Mouse (Mus musculus): Measurements from ENCODE around the gene Pa2g4.

Gene Pa2g4

DNA sequence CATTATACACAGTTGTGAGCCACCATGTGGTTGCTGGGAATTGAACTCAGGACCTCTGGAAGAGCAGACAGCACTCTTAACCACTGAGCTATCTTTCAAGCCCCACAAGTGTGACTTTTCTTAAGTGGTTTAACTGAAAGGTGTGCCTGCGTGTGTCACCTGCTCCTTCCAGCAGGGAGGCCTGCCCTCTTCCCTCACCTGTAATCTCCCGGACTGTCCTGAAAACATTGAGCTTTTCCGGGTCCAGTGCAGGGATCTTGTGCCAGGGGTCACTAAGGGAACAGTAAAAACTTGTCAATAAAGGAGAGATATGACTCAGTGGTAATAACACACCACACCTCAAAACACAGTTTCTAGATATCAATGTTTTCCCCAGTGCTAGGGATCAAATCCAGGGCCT lies 13.5 kb upstream of the Pa2g4 start:
- in situ Hi-C loops (cut with MboI, MseI), result no loop called here

DNA sequence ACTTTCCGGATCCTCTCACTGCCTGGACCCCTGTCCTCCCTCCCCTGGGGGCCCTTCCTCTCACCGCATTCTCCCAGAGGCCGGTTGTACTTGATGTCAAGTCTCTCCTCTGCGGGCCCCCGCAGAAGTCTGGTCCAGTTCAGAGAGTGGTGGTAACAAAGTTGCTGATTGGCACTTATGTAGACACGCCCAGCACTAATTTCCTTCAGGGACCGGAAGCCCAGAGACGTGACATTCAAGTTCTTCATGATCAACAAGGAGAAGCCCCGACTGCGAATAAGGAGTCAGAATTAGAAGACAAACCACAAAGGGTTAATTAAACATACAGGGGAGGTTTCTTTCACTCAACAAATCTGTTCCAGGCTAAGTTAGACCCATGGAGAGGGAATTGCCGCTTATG lies 12.5 kb upstream of the Pa2g4 start:
- in situ Hi-C loops (cut with MboI, MseI), result no loop called here

DNA sequence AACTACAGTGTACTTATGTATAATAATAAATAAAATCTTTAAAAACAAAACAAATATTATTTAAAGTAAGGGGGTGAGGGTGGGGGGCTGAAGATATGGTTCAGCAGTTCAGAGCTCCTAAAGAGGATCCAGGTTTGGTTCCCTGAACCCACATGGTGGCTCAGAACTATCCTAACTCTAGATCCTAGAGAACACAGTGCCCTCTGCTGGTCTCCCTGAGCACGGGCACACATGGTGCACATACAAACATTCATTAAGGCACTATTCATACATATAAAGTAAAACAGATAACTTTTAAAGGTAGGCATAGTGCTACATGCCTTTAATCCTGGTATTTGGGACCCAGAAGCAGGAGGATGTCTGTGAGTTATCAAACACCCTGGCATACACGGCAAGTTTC lies 9.3 kb upstream of the Pa2g4 start:
- in situ Hi-C loops (cut with MboI, MseI), result no loop called here

DNA sequence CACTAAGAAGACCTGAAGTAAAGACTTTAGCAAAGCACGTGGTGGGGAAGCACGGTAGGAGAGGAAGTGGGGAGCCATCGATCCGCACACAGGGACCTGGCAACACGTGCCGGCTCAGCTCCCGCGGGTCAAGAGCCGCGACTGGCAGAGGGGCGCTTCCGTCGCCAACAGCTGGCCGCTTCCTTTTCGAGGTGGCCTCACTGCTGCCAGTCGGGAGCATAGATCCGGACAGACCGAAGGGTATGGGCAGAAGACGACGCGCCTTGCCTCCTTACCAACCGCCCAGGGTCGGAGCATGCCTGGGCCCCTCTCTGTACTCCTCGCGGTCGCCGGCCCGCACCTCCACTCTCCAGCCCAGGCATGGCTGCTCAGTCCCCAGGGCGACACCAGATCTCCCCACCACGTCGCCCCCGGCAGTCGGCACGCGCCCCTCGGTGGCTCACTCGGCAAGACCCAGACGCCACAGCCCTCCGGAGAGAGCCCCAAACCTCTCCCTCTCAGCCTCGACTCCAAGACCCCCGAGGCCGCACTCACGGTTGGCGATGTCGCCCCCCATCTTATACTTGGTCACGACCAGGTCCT lies 490 bp downstream of the Pa2g4 start:
- in situ Hi-C loops (cut with MboI, MseI), result loop anchor here in 1 of 2 experiments (25.0 kb wide), 1 partner anchor 903 kb away; the partner anchor contains the start of genes Nab2 and Nemp1

GRCm38 (mm10) chr10:128563544-128563943 lies 2.2 kb downstream of the Pa2g4 start:
- in situ Hi-C loops (cut with MboI, MseI), result loop anchor here in 1 of 2 experiments (5.0 to 25.0 kb wide), 2 partner anchors 64 to 901 kb away; partner anchors contain the start of genes Nab2, Nemp1 and Rps26

DNA sequence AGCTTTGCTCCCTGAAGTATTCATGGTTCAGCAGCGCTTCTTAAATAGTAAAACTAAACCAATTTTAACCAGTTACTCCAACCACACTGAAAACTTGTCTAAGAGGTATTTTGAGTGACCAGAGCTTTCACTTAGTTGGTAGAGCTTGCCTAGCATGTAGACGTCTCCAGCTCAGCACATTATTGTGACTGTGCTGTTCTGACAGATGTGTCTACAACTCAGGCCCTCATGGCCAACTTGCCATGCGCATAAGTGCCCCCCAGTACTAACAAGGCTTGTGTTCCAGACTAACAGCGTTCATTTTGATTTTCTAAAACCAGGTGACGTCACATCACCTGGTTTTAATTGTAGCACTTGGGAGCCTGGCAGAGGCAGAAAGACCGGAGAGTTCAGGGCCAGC lies 8.8 kb downstream of the Pa2g4 start:
- in situ Hi-C loops (cut with MboI, MseI), result loop anchor here in 1 of 2 experiments (25.0 kb wide), 1 partner anchor 895 kb away; the partner anchor contains the start of genes Nab2 and Nemp1

DNA sequence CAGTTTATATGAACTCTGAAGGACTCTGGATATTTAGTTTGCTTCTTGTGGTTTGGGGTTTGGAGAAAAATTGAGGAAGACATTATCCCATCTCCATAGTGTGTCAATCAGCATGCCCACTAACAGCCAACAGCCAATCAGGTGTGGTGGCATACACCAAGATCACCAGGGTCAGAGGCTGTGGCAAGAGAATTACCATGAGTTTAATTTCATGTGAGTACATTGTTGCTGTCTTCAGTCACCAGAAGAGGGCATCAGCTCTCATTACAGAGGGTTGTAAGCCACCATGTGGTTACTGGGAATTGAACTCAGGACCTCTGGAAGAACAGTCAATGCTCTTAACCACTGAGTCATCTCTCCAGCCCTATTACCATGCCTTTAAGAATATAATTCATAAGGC lies 9.5 kb downstream of the Pa2g4 start:
- in situ Hi-C loops (cut with MboI, MseI), result loop anchor here in 1 of 2 experiments (25.0 kb wide), 1 partner anchor 894 kb away; the partner anchor contains the start of genes Nab2 and Nemp1

DNA sequence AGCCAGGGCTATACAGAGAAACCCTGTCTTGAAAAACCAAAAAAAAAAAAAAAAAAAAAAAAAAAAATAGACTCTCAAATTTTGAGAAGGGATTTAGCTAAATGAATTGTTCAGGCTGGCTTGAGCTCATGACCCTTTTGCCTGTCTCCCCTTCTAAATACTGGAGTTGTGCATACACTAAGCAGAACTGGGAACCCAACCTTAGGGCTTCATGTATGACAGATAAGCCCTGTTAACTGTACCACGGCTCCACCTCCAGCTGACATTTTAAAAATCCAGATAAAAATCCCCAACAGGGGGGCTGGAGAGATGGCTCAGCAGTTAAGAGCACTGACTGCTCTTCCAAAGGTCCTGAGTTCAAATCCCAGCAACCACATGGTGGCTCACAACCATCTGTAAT lies 10.2 kb downstream of the Pa2g4 start:
- in situ Hi-C loops (cut with MboI, MseI), result loop anchor here in 1 of 2 experiments (25.0 kb wide), 1 partner anchor 893 kb away; the partner anchor contains the start of genes Nab2 and Nemp1

DNA sequence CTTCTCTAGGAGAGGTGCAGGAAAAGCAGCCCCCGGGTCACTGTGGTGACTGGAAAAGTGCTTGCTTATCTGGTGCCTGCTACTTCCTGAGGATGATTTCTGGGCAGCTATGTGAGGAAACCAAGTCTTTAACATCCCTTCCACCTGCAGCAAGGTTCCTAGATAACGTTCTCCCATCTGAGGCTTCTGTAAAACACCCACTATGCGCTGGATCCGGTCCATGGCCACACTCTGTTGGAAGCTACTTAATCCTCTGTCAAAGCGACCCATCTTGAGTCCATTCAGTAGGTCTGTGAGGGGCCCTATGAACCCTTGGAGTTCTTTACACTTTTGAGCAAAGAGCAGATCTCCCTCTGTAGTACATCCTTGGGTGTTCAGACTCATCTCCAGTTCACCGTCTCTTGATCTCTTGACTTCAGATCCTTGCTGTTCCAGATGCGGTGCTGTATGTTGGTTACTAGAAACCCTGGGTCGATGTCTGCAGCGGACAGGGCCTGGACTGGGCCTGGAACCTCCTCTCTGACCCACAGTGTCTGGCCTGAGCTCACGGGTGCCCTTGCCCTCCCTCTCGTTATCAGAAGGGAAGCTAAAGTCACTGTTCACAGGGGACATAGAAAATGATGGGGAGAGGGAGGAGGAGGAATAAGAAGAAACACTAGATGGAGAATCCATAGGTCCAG lies 15.5 kb downstream of the Pa2g4 start:
- in situ Hi-C loops (cut with MboI, MseI), result loop anchor here in 1 of 2 experiments (25.0 kb wide), 1 partner anchor 888 kb away; the partner anchor contains the start of genes Nab2 and Nemp1

DNA sequence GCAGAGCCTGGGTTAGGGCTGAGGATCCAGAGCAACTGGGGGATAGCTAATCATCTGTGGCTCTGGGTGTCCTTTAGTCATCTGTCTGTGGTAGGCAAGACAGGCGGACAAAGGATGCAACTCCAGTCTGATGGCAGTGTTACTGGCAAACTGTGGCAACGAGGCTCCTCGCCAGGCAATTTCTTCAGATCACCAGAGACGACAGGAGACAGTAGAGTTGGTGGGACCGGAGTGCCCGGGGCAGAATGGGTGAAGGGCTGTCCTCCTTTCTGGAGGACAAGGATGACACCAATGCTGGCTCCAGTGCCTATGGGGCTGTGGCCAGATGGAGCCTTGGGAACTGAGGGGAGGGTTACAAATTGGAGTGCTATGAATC lies 16.1 kb downstream of the Pa2g4 start:
- in situ Hi-C loops (cut with MboI, MseI), result loop anchor here in 1 of 2 experiments (5.0 to 25.0 kb wide), 2 partner anchors 142 to 887 kb away; partner anchors contain the start of genes Nab2 and Nemp1

DNA sequence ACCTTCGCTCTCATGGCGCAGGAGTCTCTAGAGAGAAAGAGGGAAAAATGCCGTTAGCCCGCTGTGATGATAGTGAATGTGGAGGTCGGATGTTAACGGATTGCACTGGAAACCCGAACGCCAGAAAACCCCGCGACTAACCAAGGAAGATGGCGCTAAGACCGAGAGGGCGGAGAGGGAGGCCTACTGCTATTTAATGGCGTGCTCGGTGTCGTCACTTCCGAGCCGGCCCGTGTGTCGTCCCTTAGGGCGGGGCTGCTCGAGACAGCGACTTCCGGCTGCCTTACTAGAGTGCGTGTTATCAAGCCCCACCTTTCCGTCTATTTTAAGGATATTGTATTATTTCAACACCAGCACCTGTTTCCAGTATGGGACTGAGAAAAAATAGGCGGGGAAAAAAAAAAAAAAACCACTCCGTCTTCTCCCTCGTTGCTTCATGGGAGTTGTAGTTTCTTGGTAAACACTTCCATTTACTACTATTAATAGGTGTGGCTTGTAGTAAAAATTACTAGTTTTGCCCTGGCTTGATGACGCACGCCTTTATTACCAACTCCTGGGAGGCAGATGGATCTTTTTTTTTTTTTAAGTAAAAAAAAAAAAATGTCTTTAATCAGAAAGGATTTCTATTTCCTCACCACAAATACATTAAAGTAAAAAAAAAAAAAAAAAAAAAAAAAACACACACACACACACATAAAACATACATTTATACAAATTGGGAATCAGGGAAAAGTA lies 16.7 kb downstream of the Pa2g4 start, which contains the start of gene Rpl41:
Rpl41 (minus strand) TSS at position 359 of the 735 bp plus-strand sequence.
- in situ Hi-C loops (cut with MboI, MseI), result loop anchor here in 1 of 2 experiments (5.0 kb wide), 1 partner anchor 142 kb away; no protein-coding TSS in a partner anchor

DNA sequence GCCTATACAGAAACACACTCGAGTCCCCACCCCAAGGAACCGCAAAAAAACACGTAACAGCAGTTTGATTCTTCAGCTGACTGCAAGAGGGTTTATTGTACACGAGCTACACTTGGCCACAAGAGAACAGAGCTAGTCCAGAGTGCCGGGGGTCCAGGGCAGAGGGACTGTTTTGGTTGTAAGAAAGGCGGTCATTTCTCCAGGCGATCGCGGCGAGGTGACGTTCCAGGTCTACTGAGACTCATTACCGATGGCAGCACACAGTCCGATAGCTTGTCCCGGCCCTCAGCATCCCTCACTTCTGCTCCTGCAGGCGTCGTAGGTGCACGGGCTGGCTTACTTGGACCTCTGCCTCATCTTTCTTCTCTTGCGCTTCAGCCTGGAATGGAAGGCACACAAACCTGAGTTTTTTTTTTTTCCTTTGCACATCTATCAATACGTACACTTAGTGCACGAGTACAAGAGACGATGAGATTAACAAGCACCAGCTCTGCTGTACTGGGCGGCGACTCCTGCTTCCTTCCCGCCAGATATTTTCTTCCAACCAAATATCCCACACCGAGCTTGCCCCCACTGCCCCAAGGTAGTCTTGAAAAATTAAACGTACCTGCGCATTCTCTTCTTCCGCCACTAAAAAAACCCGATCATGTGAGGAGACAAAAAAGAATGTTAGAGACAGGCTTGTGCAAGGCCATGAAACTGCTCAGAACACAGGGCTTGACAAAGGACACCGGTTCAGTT lies 17.6 kb downstream of the Pa2g4 start:
- in situ Hi-C loops (cut with MboI, MseI), result loop anchor here in 1 of 2 experiments (5.0 kb wide), 1 partner anchor 141 kb away; no protein-coding TSS in a partner anchor

GRCm38 (mm10) chr10:128547361-128548032 lies 18.3 kb downstream of the Pa2g4 start, which contains the start of gene Zc3h10:
TSS of gene Zc3h10 (minus strand) at chr10:128547774.
- in situ Hi-C loops (cut with MboI, MseI), result loop anchor here in 1 of 2 experiments (5.0 kb wide), 1 partner anchor 140 kb away; no protein-coding TSS in a partner anchor

- in situ Hi-C loops (cut with MboI, MseI), result loop anchor here in 1 of 2 experiments (5.0 kb wide), 1 partner anchor 139 kb away; no protein-coding TSS in a partner anchor
These were observed 19.0 kb downstream of the Pa2g4 start for GRCm38 (mm10) chr10:128546787-128547186.

- in situ Hi-C loops (cut with MboI, MseI), result loop anchor here in 1 of 2 experiments (5.0 kb wide), 1 partner anchor 139 kb away; no protein-coding TSS in a partner anchor
These were observed 19.4 kb downstream of the Pa2g4 start for GRCm38 (mm10) chr10:128546361-128546760.

GRCm38 (mm10) chr10:128545570-128545898 lies 20.3 kb downstream of the Pa2g4 start:
- in situ Hi-C loops (cut with MboI, MseI), result loop anchor here in 1 of 2 experiments (5.0 kb wide), 1 partner anchor 138 kb away; no protein-coding TSS in a partner anchor

DNA sequence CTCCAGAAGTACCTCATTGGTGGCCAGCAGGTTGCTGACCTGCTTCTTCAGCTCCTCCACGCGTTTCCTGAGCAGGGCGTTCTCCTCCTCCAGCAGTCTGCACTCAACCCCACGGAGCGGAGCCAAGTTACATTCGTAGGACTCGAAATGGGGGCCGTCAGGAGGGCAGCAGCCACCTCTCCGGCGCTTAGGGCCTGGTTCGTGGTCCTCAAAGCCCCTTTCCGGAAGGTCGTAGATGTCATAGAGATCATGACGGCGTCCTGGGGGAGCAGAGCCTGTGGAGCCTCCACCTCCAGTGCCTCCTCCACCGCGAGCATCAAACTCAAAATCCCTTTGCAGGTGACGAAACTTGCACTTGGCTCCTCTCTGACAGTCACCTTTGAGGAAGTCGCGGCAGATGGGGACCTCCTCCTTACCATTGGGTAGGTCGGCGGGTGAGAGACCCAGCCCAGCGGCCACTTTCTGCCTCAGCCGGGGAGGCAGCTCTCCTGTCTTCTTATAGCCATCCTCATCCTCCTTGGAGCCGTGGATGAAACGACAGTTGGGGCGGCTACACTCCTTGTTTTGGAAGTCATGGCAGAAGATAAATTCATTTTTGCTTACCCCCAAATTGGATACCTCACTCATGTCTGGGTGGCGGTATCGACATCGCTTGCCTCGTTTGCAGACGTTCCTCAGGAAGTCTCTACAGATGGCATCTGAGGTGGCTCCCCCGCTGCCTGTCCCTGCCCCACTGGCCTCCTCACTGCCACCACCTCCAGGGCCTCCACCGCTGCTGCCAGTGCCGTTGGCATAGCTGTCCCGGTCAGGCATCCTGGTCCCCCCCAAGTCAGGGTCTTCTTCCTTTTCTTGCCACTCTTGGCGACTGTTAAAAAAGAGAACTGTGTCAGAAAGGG lies 20.9 kb downstream of the Pa2g4 start:
- in situ Hi-C loops (cut with MboI, MseI), result loop anchor here in 1 of 2 experiments (5.0 kb wide), 2 partner anchors 38 to 138 kb away; no protein-coding TSS in a partner anchor

GRCm38 (mm10) chr10:128544151-128544657 lies 21.6 kb downstream of the Pa2g4 start:
- in situ Hi-C loops (cut with MboI, MseI), result loop anchor here in 1 of 2 experiments (5.0 kb wide), 1 partner anchor 37 kb away; no protein-coding TSS in a partner anchor

Data from T-helper 17 cell (primary cell).